Mouse (Mus musculus) embryonic stem cell, embryonic (primary cell): ENCODE data around the gene Foxc1.

Experiments
- CTCF ChIA-PET, 4 experiments: fragments of 300-600 bp in 2 of 4; fragments of 350-600 bp in 2 of 4; sonication (Branson Sonifier 250); formaldehyde crosslinking; loops; one replicate each; lab custom pipeline; 2022; ENCODE audit warnings: inconsistent platforms in 2 of 4; lab: Charles Lee
- POLR2A ChIA-PET, 4 experiments: fragments of 300-600 bp in 2 of 4; fragments of 350-600 bp in 2 of 4; sonication (Branson Sonifier 250); formaldehyde crosslinking; loops; one replicate each; lab custom pipeline; 2022; ENCODE audit warnings: antibody characterized with exemption in 4 of 4, inconsistent platforms in 1 of 4; lab: Charles Lee

Foxc1 gene

GRCm38 (mm10) chr13:31819664-31820405 lies 13.4 kb downstream of the Foxc1 start:
- ChIA-PET POLR2A (interaction anchor here in 1 of 4 experiments (1.3 kb wide), 1 partner anchor 15 kb away, joined by 5 read pairs; no protein-coding TSS in a partner anchor), CTCF (no interaction called here)

GRCm38 (mm10) chr13:31820587-31821017 lies 14.2 kb downstream of the Foxc1 start:
- CTCF ChIA-PET: no interaction called here

GRCm38 (mm10) chr13:31821050-31821449 lies 14.6 kb downstream of the Foxc1 start:
- POLR2A ChIA-PET: interaction anchor here in 1 of 4 experiments (1.3 kb wide), 1 partner anchor 16 kb away, joined by 5 read pairs; no protein-coding TSS in a partner anchor
- CTCF ChIA-PET: no interaction called here

More at GRCm38 (mm10) chr13:31820587-31821017, 14.2 kb downstream of the Foxc1 start:
- POLR2A ChIA-PET: interaction anchor here in 1 of 4 experiments (1.3 kb wide), 1 partner anchor 16 kb away, joined by 5 read pairs; no protein-coding TSS in a partner anchor

GRCm38 (mm10) chr13:31823316-31823715 lies 16.9 kb downstream of the Foxc1 start:
- ChIA-PET POLR2A (no interaction called here), CTCF (interaction anchor here in 1 of 4 experiments (1.2 kb wide), 1 partner anchor 31 kb away, joined by 3 read pairs; no protein-coding TSS in a partner anchor)

GRCm38 (mm10) chr13:31825180-31825579 lies 18.7 kb downstream of the Foxc1 start:
- CTCF ChIA-PET: interaction anchor here in 1 of 4 experiments (0.5 kb wide), 1 partner anchor 164 kb away, joined by 3 read pairs; no protein-coding TSS in a partner anchor
- POLR2A ChIA-PET: no interaction called here

- POLR2A ChIA-PET: no interaction called here
Measured at GRCm38 (mm10) chr13:31827160-31827559, 20.7 kb downstream of the Foxc1 start.

GRCm38 (mm10) chr13:31827820-31828332 lies 21.4 kb downstream of the Foxc1 start:
- ChIA-PET CTCF (no interaction called here), POLR2A (no interaction called here)

More at GRCm38 (mm10) chr13:31827160-31827559, 20.7 kb downstream of the Foxc1 start:
- CTCF ChIA-PET: no interaction called here

- CTCF ChIA-PET: no interaction called here
- POLR2A ChIA-PET: no interaction called here
Measured at GRCm38 (mm10) chr13:31828446-31828845, 22.0 kb downstream of the Foxc1 start.

GRCm38 (mm10) chr13:31830332-31830731 lies 23.9 kb downstream of the Foxc1 start:
- ChIA-PET CTCF (interaction anchor here in 1 of 4 experiments (0.6 kb wide), 1 partner anchor 296 kb away, joined by 10 read pairs; no protein-coding TSS in a partner anchor), POLR2A (no interaction called here)

GRCm38 (mm10) chr13:31835802-31836201 lies 29.4 kb downstream of the Foxc1 start:
- ChIA-PET CTCF (no interaction called here), POLR2A (no interaction called here)

GRCm38 (mm10) chr13:31849258-31849971 lies 43.0 kb downstream of the Foxc1 start:
- ChIA-PET CTCF (no interaction called here), POLR2A (interaction anchor here in 1 of 4 experiments (0.6 kb wide), 1 partner anchor 198 kb away, joined by 3 read pairs; no protein-coding TSS in a partner anchor)

GRCm38 (mm10) chr13:31853564-31853963 lies 47.1 kb downstream of the Foxc1 start:
- POLR2A ChIA-PET: no interaction called here
- CTCF ChIA-PET: no interaction called here

GRCm38 (mm10) chr13:31854000-31854399 lies 47.6 kb downstream of the Foxc1 start:
- ChIA-PET CTCF (no interaction called here), POLR2A (no interaction called here)

- CTCF ChIA-PET: no interaction called here
- POLR2A ChIA-PET: interaction anchor here in 1 of 4 experiments (0.6 kb wide), 1 partner anchor 69 kb away, joined by 3 read pairs; no protein-coding TSS in a partner anchor
Measured at GRCm38 (mm10) chr13:31860200-31860599, 53.8 kb downstream of the Foxc1 start.
